Mouse (Mus musculus) liver, embryonic 14.5 days (tissue): ENCODE results near the gene Tnfsf13. TPM values are rescaled to one million over a fixed set of nuclear protein-coding genes. Genes with fewer than 3 reads are reported as not detected.

Source experiments
- ATAC-seq: fragments of 200-750 bp; cut with Nextera tagmentation; 2 replicates; pipeline ENCODE4 v1.8.0; 2017; ENCODE audit warnings: moderate number of reproducible peaks, mild to moderate bottlenecking, moderate library complexity; ENCODE audit not compliant: insufficient read depth
- DNase-seq, 3 experiments: peaks; one replicate each; pipeline ENCODE4 v3.0.0-alpha.2; 2012 to 2013; ENCODE audit warnings: low read depth in 3 of 3, low spot score in 3 of 3
- H3K27ac ChIP-seq: fragments of 300-500 bp; sonication (generic); 2 replicates; pipeline ENCODE4 v1.5.1; 2014; ENCODE audit warnings: moderate library complexity, mild to moderate bottlenecking, control low read depth, inconsistent platforms
- H3K27me3 ChIP-seq: fragments of 300-500 bp; sonication (generic); 2 replicates; pipeline ENCODE4 v1.6.1; 2014; ENCODE audit warnings: mild to moderate bottlenecking, low read length, moderate library complexity; ENCODE audit not compliant: control insufficient read depth, insufficient read depth
- H3K36me3 ChIP-seq: fragments of 300-500 bp; sonication (generic); replicated peaks from 2 replicates; pipeline ENCODE4 v1.6.1; 2014; ENCODE audit warnings: low read depth; ENCODE audit not compliant: control insufficient read depth, insufficient read depth
- H3K4me1 ChIP-seq, 2 experiments: fragments of 200-500 bp in 1 of 2; fragments of 300-500 bp in 1 of 2; sonication (generic) in 1 of 2; replicated peaks; 2 replicates each; pipeline ENCODE4 v1.6.1; 2012 to 2014; ENCODE audit warnings: antibody characterized with exemption in 1 of 2, inconsistent platforms in 1 of 2, low read length in 1 of 2; ENCODE audit not compliant: control insufficient read depth in 2 of 2, insufficient read depth in 2 of 2
- H3K4me2 ChIP-seq: fragments of 300-500 bp; sonication (generic); 2 replicates; pipeline ENCODE4 v1.6.1; 2014; ENCODE audit warnings: low read depth, mild to moderate bottlenecking, control low read depth, moderate library complexity
- H3K4me3 ChIP-seq, 2 experiments: fragments of 200-500 bp in 1 of 2; fragments of 300-500 bp in 1 of 2; sonication (generic) in 1 of 2; 2 replicates each; pipeline ENCODE4 v1.5.1; 2012 to 2014; ENCODE audit warnings: low read depth in 2 of 2, low read length in 2 of 2, mild to moderate bottlenecking in 2 of 2, control low read depth in 1 of 2, inconsistent platforms in 1 of 2, moderate library complexity in 1 of 2; ENCODE audit not compliant: insufficient read depth in 1 of 2
- H3K9ac ChIP-seq: fragments of 300-500 bp; sonication (generic); replicated peaks from 2 replicates; pipeline ENCODE4 v1.6.1; 2014; ENCODE audit warnings: mild to moderate bottlenecking, control low read depth, moderate library complexity
- H3K9me3 ChIP-seq: fragments of 300-500 bp; sonication (generic); 2 replicates; pipeline ENCODE4 v1.6.1; 2016; ENCODE audit warnings: low read length, mixed read lengths; ENCODE audit not compliant: control insufficient read depth
- CTCF ChIP-seq: IDR thresholded peaks from 2 replicates; pipeline ENCODE4 v1.5.1; 2016; ENCODE audit warnings: antibody characterized with exemption, low read depth, control low read depth
- EP300 ChIP-seq: IDR thresholded peaks from 2 replicates; pipeline ENCODE4 v1.6.1; 2016; ENCODE audit warnings: antibody characterized with exemption, low read depth
- WGBS: fragments of 180-500 bp; shearing (Covaris S2); extraction: QIAGEN DNeasy Blood & Tissue Kit; methylation state at CpG from one replicate; pipeline ENCODE4 v1.1.7; 2014; ENCODE audit not compliant: insufficient replicate concordance; 5-methylcytosine and 5-hydroxymethylcytosine counted together
- polyA plus RNA-seq, 2 experiments: library from polyadenylated mRNA; depleted of rRNA in 1 of 2; stranded (reverse) in 1 of 2; unstranded in 1 of 2; fragments of >200 nt; fragmentation: Nextera tagmentation in 1 of 2; extraction: Ambion mirVana in 1 of 2; gene quantifications; 2 replicates each; pipeline versions ENCODE4 v1.2.1 to v1.2.3; 2012 to 2014

Gene Tnfsf13
- polyA plus RNA-seq, 2 experiments, result 0.20 to 0.26 TPM

GRCm38 (mm10) chr11:69693421-69693965, 7.9 kb upstream of the Tnfsf13 start:
- Histone ChIP-seq H3K9me3 (no peaks in the 10 kb centered on the region), H3K4me1 (peaks cover 0 to 9% of the 10 kb centered on the region in 2 experiments; a peak in 2 of 4 replicates), H3K27ac (no peak overlapping the region), H3K4me3 (no peak overlapping the region), H3K9ac (no peak overlapping the region), H3K36me3 (no peaks in the 10 kb centered on the region), H3K4me2 (no peak overlapping the region), H3K27me3 (no peaks in the 10 kb centered on the region)
- DNase-seq, result no peak
- TF ChIP-seq EP300, result no peak
- no peak for TF ChIP-seq CTCF
- WGBS, result 49% methylated on average over 11 of the region's 11 CpGs
- ATAC-seq, result no peak

- H3K9ac ChIP-seq, result no peak overlapping the region
- ATAC-seq (no peak), DNase-seq (no peak)
- H3K27ac ChIP-seq, result no peak overlapping the region
- no peak overlapping the region for H3K4me3 ChIP-seq
- WGBS, result 71% methylated on average over 6 of the region's 6 CpGs
- no peaks in the 10 kb centered on the region for H3K36me3 ChIP-seq
- no peaks in the 10 kb centered on the region for H3K9me3 ChIP-seq
- H3K4me1 ChIP-seq, result peaks cover 0 to 9% of the 10 kb centered on the region in 2 experiments; a peak in 2 of 4 replicates
- no peak overlapping the region for H3K4me2 ChIP-seq
- no peak for TF ChIP-seq CTCF
- peak; percentile 6; the same call in 1 of the 2 replicates for TF ChIP-seq EP300
- no peaks in the 10 kb centered on the region for H3K27me3 ChIP-seq
Measured at GRCm38 (mm10) chr11:69692863-69693262, 7.3 kb upstream of the Tnfsf13 start.

GRCm38 (mm10) chr11:69692196-69692811, 6.7 kb upstream of the Tnfsf13 start:
- no peak for ATAC-seq
- no peaks in the 10 kb centered on the region for H3K27me3 ChIP-seq
- TF ChIP-seq CTCF (no peak), EP300 (0 out of 2 replicates have a peak, but pooled peaks have one; percentile 13)
- no peaks in the 10 kb centered on the region for H3K36me3 ChIP-seq
- peaks cover 0 to 9% of the 10 kb centered on the region in 2 experiments; a peak in 2 of 4 replicates for H3K4me1 ChIP-seq
- no peak overlapping the region for H3K9ac ChIP-seq
- no peak overlapping the region for H3K4me3 ChIP-seq
- 25% methylated on average over 9 of the region's 9 CpGs for WGBS
- DNase-seq, result no peak
- H3K4me2 ChIP-seq, result no peak overlapping the region
- H3K27ac ChIP-seq, result no peak overlapping the region
- no peaks in the 10 kb centered on the region for H3K9me3 ChIP-seq

GRCm38 (mm10) chr11:69689891-69690290, 4.3 kb upstream of the Tnfsf13 start:
- Histone ChIP-seq H3K9me3 (no peaks in the 10 kb centered on the region), H3K4me1 (peaks cover 0 to 18% of the 10 kb centered on the region in 2 experiments; a peak in 2 of 4 replicates), H3K4me2 (no peak overlapping the region), H3K9ac (no peak overlapping the region), H3K36me3 (no peaks in the 10 kb centered on the region), H3K4me3 (no peak overlapping the region), H3K27ac (no peak overlapping the region), H3K27me3 (no peaks in the 10 kb centered on the region)
- DNase-seq (no peak), ATAC-seq (no peak)
- no peak for TF ChIP-seq CTCF
- no peak for TF ChIP-seq EP300
- WGBS, result 85% methylated on average over 1 of the region's 1 CpGs

- no peak for DNase-seq
- H3K27ac ChIP-seq, result no peak overlapping the region
- ATAC-seq, result no peak
- no peak overlapping the region for H3K4me2 ChIP-seq
- H3K4me1 ChIP-seq, result peaks cover 2 to 18% of the 10 kb centered on the region in 2 experiments; a peak in 2 of 4 replicates
- no peak for TF ChIP-seq CTCF
- no peak for TF ChIP-seq EP300
- no peaks in the 10 kb centered on the region for H3K9me3 ChIP-seq
- no peak overlapping the region for H3K4me3 ChIP-seq
- no peaks in the 10 kb centered on the region for H3K36me3 ChIP-seq
- no peak overlapping the region for H3K9ac ChIP-seq
- WGBS, result 66% methylated on average over 5 of the region's 5 CpGs
- no peaks in the 10 kb centered on the region for H3K27me3 ChIP-seq
Measured at GRCm38 (mm10) chr11:69687061-69687460, 1.5 kb upstream of the Tnfsf13 start.
